Mouse (Mus musculus): ENCODE measurements around the gene Srpx.

- TF ChIP-seq CTCF (IDR thresholded peaks at IDR 0.05; ENCODE audit: control insufficient read depth, insufficient read depth, insufficient read length) (no peak), CEBPB (IDR thresholded peaks at IDR 0.05; ENCODE audit: low read depth) (no peak), MYOD1 (IDR thresholded peaks at IDR 0.05; ENCODE audit: control insufficient read depth, insufficient read length, low read depth) (no peak)
Measured at GRCm38 (mm10) chrX:10062201-10062600, 55.3 kb downstream of the Srpx start.
